Mouse (Mus musculus): ENCODE measurements around the gene Gba.
"Not testable (repeated sequence)": the region's sequence is repeated elsewhere in the genome, so short reads cannot be mapped to it uniquely, and the experiment has no call there.

The Gba gene

GRCm38 (mm10) chr3:89202253-89203141 lies at the start of gene Gba:
Gene Gba, plus strand, starts transcription at chr3:89202928.
- peak; percentile 83 for DNase-seq

GRCm38 (mm10) chr3:89156951-89157350 lies 45.8 kb upstream of the Gba start:
- DNase-seq = no peak

- peak; percentile 27 for DNase-seq
These were observed 44.1 kb upstream of the Gba start for GRCm38 (mm10) chr3:89158651-89159050.

GRCm38 (mm10) chr3:89159211-89159610 lies 43.5 kb upstream of the Gba start:
- peak; percentile 21 for DNase-seq

GRCm38 (mm10) chr3:89159616-89160344 lies 42.9 kb upstream of the Gba start, which contains the start of gene Hcn3:
Gene Hcn3, minus strand, starts transcription at chr3:89160196.
- DNase-seq = peak; percentile 52

- not testable (repeated sequence) for DNase-seq
These were observed 41.5 kb upstream of the Gba start for GRCm38 (mm10) chr3:89161207-89161606.

- no peak for DNase-seq
These were observed 40.9 kb upstream of the Gba start for GRCm38 (mm10) chr3:89161786-89162185.

GRCm38 (mm10) chr3:89163123-89163522 lies 39.6 kb upstream of the Gba start:
- no peak for DNase-seq

- DNase-seq = no peak
These were observed 39.0 kb upstream of the Gba start for GRCm38 (mm10) chr3:89163643-89164245.

GRCm38 (mm10) chr3:89164506-89165267 lies 38.0 kb upstream of the Gba start, which contains the start of gene Clk2:
Gene Clk2, plus strand, starts transcription at chr3:89164795.
- peak; percentile 93 for DNase-seq

GRCm38 (mm10) chr3:89165268-89165870 lies 37.4 kb upstream of the Gba start:
- no peak for DNase-seq

GRCm38 (mm10) chr3:89166945-89167344 lies 35.8 kb upstream of the Gba start:
- DNase-seq = no peak

- no peak for DNase-seq
These were observed 27.9 kb upstream of the Gba start for GRCm38 (mm10) chr3:89174844-89175243.

- no peak for DNase-seq
These were observed 27.2 kb upstream of the Gba start for GRCm38 (mm10) chr3:89175544-89175943.

- no peak for DNase-seq
These were observed 26.3 kb upstream of the Gba start for GRCm38 (mm10) chr3:89176421-89176820.

- DNase-seq = peak; percentile 86
These were observed 25.3 kb upstream of the Gba start, which contains the start of gene Scamp3 for GRCm38 (mm10) chr3:89177242-89178106. Gene Scamp3, plus strand, starts transcription at chr3:89177473.

GRCm38 (mm10) chr3:89178107-89178385 lies 24.7 kb upstream of the Gba start:
- no peak for DNase-seq

- DNase-seq = no peak
These were observed 23.7 kb upstream of the Gba start for GRCm38 (mm10) chr3:89179056-89179455.

GRCm38 (mm10) chr3:89181749-89182500 lies 20.8 kb upstream of the Gba start:
- no peak for DNase-seq

GRCm38 (mm10) chr3:89182531-89183057 lies 20.1 kb upstream of the Gba start:
- no peak for DNase-seq
